Mouse (Mus musculus) layer of hippocampus, adult 9-11 months (tissue): ENCODE results near the gene Hpn.

ENCODE experiments used
- DNase-seq: peaks from one replicate; pipeline ENCODE4 v3.0.0; 2022

The Hpn gene

DNA sequence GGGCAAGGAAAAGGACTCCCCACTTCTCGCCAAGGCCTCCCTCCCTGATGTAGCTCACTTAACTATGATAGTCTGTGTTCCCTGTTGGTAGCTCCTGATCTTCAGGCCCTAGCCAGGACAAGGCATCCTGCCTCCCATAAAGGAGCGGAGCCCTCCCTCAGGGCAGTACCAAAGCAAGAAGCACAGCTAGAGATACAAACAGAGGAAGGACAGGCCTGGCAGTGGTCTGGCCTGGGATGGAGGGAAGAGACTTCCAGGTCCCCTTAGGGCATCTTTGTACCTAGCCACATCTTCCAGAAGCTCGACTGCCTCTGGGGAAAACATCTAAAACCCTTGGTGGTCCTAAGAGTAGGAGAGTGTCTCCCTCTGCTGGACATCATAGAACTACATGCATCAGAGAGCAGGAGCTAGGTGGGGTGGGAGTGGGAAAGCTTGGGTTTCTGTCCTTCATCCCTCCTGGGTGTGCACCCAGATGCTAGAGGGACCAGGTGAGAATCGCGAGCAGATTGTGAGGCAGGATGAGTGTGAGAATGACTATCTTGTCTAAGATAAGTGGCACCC, 37.1 kb downstream of the Hpn start:
- DNase-seq, result peak; percentile 68

- peak; percentile 73 for DNase-seq
These were observed 37.6 kb downstream of the Hpn start for GRCm38 (mm10) chr7:31077470-31077869.

- no peak for DNase-seq
These were observed 38.6 kb downstream of the Hpn start, which contains the start of gene Fxyd3 for GRCm38 (mm10) chr7:31076492-31076891. TSS of gene Fxyd3 (minus strand) at chr7:31076704.

- peak; percentile 62 for DNase-seq
These were observed 40.4 kb downstream of the Hpn start for GRCm38 (mm10) chr7:31074713-31075069.

- no peak for DNase-seq
These were observed 40.9 kb downstream of the Hpn start for GRCm38 (mm10) chr7:31074061-31074712.

GRCm38 (mm10) chr7:31073546-31073945, 41.5 kb downstream of the Hpn start:
- DNase-seq, result no peak

- no peak for DNase-seq
These were observed 42.8 kb downstream of the Hpn start for GRCm38 (mm10) chr7:31072326-31072725.

DNA sequence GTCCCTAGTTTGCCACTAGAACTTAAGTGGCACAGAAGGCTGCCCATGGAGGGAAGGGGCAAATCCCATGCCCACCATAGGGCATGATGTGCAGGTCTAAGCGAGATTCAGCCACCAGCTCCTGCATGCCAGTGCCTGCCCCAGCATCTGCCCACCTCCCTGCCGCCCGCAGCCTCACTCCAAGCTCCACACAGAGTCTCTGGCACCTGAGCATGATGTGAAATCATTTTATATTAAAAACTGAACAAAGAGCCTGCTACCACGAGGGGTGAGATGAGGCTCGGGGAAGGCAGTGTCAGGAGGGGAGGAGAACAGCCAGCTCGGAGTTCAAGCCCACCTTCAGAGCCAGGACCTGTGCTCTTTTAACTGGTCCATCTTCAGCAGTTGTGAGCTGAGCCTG, 44.8 kb downstream of the Hpn start:
- no peak for DNase-seq

- DNase-seq, result no peak
These were observed 45.6 kb downstream of the Hpn start for GRCm38 (mm10) chr7:31069491-31069890.

DNA sequence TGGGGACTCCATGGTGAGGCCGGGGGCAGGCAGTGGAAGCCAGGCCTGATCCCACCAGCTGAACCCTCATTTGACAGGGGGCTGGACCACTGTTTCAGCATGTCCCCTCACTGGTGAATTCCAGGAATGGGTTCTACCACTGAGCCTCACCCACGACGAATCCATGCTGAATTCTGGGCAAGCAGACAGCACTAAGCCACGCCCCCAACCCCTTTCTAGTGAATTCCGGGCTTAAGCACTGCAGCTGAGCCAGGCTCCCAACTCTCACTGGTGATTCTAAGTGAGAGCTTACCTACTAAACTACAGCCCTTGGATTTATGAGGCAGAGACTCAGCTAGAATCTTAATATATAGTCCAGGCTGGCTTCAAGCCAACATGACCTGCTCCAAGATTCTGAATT, 47.3 kb downstream of the Hpn start:
- DNase-seq, result no peak

DNA sequence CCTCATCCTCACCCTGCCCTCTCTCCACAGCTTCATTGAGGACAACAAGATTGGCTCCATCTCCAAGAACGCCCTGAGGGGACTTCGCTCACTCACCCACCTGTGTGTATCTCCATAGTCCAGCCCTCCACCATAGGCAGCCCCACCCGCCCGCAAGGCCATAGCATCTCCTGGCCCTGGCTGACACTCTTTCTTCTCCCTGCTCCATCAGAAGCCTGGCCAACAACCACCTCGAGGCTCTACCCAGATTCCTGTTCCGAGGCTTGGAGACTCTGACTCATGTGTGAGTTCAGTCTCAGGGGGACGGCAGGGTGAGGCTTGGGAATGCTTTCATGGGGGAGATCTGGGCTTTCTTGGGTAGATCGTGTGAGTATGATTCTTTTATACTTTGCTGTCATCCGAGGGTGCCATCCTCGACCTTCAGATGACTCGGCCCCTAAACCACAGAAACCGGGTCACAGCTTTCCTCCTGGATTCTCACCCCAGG, 52.0 kb downstream of the Hpn start:
- no peak for DNase-seq

- DNase-seq, result no peak
These were observed 54.5 kb downstream of the Hpn start for GRCm38 (mm10) chr7:31060621-31061010.

DNA sequence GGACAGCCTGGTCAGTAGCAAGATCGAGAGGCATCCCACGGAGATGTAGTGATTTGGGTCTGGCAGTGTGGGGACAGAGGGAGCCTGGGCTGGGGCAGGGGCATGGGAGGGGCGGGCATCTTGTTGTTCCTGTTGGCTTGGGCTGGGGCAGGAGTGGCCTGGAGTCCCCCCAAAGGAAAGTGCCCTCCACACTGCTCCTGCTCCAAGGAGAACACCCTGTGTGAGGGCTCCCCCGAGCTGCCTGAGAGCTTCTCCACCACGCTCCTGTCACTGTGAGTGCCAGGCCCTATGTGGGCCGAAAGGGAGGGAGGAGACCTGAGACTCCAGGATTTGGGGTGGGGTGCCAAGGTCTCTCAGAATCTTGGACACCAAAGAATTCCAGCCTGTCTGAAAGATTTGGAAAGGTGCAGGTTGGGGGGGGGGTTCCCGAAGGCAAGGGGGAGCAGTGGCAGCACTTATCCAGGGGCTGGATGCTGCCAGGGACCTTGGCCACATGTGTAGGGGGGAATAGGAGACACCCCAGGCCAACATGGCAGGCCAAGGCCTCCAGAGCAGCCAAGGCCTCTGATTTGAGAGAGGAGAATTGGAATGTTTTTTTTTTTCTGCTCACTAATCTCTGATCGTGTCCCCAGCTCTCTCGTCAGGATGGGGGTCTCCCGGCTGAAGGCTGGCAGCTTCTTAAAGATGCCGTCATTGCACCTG, 55.0 kb downstream of the Hpn start:
- DNase-seq, result no peak

GRCm38 (mm10) chr7:31059108-31059507, 56.0 kb downstream of the Hpn start, which contains the start of gene Lgi4:
TSS of gene Lgi4 (plus strand) at chr7:31059342.
- peak; percentile 90 for DNase-seq

GRCm38 (mm10) chr7:31058211-31058610, 56.9 kb downstream of the Hpn start:
- no peak for DNase-seq

- no peak for DNase-seq
These were observed 57.4 kb downstream of the Hpn start for GRCm38 (mm10) chr7:31057730-31058129.

- no peak for DNase-seq
These were observed 58.0 kb downstream of the Hpn start, which contains the start of gene Fxyd1 for GRCm38 (mm10) chr7:31057071-31057470. TSS of gene Fxyd1 (minus strand) at chr7:31057199.

- DNase-seq, result no peak
These were observed 58.6 kb downstream of the Hpn start for GRCm38 (mm10) chr7:31056448-31056847.

DNA sequence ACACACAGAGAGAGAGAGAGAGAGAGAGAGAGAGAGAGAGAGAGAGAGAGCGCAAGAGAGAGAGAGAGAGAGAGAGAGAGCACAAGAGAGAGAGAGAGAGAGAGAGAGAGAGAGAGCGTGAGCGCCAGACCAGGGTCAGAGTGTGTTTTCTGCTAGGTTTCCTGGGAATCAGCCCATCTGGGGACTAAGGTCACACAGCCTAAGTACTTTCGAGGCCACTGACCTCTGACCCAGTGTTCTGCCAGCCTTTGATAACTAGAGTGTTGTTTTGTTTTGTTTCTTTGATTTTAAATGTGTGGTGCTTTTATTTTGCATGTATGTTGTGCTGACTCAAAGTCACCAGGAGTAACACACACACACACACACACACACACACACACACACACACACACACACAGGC, 59.2 kb downstream of the Hpn start:
- no peak for DNase-seq

GRCm38 (mm10) chr7:31055354-31055824, 59.7 kb downstream of the Hpn start:
- no peak for DNase-seq

DNA sequence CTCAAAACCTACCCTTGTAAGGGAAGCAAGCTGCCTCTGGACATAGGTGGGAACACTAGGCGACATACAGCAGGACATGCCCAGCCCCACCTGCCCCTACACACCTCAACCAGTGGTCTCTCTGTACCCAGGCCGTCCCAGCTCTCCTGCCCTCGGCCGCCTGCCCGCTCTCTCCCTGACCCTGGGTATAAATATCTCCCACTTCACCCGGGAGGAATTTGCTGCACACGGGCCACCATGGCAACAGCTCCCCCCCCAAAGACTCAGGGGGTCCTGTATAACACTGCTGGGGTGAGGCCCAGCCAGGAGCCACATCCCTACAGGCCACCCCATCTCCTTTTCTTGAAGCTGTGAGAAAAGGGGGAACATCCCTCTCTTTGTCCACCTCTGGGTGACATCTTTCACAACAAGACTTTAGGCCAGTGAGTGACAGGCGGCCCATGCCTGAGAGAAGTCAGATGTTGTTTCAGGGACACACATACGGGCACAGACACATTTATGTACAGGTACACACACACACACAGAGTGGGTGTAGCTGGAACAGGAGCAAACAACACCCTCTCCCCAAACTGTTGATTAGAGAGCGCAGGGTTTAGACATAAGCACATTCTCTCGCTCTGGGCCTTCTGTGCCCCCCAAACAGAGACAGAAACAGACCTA, 60.3 kb downstream of the Hpn start:
- no peak for DNase-seq

- DNase-seq, result no peak
These were observed 61.1 kb downstream of the Hpn start for GRCm38 (mm10) chr7:31053882-31054447.
